Mouse (Mus musculus): ENCODE measurements around the gene Dr1.

- TF ChIP-seq CTCF (IDR thresholded peaks at IDR 0.05; ENCODE audit: low read depth) (no peak), EP300 (IDR thresholded peaks at IDR 0.05; ENCODE audit: low read depth) (no peak)
Observed at GRCm38 (mm10) chr5:108269063-108269810, 540 bp downstream of the Dr1 start.

All from heart, postnatal 0 days (tissue).